Mouse (Mus musculus): ENCODE results near the gene Fbxo47. TPM values are rescaled to one million over a fixed set of nuclear protein-coding genes. Genes with fewer than 3 reads are reported as not detected.
"Not testable (repeated sequence)": the region's sequence is repeated elsewhere in the genome, so short reads cannot be mapped to it uniquely, and the experiment has no call there.

Gene Fbxo47
- total RNA-seq, 2 experiments from 2014 or later: 0.16 to 0.38 TPM

DNA sequence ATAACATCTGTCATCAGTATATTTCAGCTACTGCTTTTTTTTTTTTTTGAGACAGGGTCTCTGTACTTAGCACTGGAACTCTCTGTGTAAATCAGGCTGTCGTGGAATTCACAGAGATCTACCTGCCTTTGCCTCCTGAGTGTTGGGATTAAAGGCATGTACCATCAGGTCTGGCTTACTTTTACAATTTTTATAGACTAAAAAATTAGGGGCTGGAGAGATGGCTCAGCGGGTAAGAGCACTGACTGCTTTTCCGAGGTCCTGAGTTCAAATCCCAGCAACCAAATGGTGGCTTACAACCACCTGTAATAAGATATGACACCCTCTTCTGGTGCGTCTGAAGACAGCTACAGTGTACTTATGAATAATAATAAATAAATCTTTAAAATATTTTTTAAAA lies 3.6 kb downstream of the Fbxo47 start:
- no peak for DNase-seq (ENCODE audit: low spot score)

DNA sequence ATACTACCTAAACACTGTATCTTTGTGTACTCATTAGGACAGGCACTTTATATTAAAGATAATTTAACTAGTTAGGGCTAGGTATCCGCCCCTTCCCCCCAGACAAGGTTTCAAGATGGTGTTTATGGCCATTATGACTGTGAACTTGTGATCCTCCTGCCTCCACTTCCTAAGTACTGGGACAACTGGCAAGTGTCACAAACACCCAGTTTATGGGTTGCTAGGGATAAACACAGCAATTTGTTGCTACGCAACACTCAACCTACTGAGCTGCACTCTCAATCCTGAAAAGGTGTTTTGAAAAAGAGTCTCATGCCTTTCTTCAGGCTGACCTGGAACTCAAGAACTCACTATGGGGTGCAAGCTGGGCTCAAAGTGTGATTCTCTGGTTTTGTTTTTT lies 6.6 kb downstream of the Fbxo47 start:
- no peak for DNase-seq (ENCODE audit: low spot score)

DNA sequence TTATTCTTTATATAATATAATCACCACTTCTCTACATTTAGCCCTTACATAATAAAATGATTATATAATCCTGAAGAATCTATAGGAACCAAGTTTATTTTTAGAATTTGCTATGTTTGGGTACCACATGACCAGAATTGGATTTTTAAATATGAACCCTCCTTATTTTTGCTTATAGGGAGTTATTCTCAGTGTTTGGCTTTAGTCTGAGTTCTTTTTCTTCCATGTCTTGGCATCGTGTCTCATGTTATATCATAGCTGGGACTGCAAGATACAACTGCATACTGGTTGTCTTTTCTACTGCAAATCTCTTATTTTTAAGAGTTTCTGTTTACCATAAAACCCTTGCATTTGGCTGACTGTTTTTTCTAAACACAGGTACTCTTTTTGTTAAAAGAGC lies 9.6 kb downstream of the Fbxo47 start:
- no peak for DNase-seq (ENCODE audit: low spot score)

DNA sequence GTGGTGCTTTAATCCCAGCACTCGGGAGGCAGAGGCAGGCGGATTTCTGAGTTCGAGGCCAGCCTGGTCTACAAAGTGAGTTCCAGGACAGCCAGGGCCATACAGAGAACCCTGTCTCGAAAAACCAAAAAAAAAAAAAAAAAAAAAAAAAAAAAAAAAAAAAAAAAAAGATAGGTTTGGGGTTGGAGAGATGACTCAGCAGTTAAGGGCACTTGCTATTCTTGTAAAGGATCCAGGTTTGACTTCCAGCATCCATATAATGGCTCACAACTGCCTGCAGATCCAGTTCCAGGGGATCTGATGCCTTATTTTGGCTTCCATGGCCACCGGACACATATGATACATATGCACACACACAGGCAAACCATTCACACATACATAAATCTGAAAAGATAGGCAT lies 11.6 kb downstream of the Fbxo47 start:
- not testable (repeated sequence) for DNase-seq (ENCODE audit: low spot score)

DNA sequence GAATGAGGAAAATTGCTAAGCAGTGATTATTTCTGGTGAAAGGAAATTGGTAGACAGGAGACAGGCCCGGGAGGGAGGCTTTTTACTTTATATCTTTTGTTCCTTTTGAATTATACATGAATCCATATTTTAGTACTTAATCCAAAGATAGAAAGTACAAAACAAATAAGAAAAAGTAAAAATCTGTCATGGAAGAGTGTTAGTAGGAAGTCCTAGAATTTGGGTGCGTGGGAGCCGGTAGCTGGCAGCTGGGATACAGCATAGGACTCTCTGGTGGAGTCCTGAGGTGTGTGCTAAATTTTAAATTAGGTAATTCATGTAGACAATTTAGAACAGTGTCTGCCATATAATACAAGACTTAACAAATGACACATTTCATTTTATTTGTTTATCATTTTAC lies 16.4 kb downstream of the Fbxo47 start:
- DNase-seq (ENCODE audit: low spot score): no peak

DNA sequence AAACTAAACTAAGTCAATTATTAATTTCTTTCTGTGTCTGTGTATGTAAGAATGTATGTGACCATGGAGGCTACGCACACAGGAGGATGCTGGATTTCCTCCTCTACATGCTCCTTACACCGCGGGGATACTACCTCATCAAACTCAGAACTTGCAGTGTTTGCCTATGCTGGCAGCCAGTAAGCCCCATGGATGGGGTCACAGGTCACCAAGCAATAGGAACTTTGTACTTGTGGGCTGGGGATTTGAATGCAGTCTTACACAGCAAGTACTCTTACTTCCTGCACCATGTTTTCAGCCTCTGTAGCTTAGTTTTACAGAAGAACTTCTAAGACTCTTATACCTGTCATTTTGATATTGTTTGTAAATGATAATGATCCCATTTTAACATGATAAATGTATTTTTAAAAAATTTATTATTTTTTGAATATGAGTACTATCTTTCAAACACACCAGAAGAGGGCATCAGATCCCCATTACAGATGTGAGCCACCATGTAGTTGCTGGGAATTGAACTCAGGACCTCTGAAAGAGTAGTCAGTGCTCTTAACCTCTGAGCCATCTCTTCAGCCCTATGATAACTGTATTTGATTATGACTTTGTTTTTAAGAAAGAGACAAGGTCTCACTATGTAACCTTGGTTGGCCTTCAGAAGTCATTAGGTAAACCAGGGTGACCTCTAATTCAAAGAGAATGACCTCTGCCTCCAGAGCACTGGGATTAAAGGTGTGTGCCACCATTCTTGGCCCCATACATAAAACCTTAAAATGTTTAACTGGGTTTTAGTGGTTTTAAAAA lies 17.7 kb downstream of the Fbxo47 start:
- DNase-seq (ENCODE audit: low spot score): no peak

DNA sequence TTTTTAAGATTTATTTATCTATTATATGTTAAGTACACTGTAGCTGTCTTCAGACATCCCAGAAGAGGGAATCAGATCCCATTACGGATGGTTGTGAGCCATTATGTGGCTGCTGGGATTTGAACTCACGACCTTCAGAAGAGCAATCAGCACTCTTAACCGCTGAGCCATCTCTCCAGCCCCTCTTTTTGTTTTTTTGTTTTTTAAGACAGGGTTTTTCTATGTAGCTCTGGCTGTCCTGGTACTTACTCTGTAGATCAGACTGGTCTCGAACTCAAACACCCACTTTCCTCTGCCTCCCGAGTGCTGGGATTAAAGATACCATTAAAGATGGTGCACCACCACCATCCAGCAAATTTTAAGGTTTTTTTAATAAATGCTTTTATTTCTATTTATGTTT lies 18.5 kb downstream of the Fbxo47 start:
- no peak for DNase-seq (ENCODE audit: low spot score)

DNA sequence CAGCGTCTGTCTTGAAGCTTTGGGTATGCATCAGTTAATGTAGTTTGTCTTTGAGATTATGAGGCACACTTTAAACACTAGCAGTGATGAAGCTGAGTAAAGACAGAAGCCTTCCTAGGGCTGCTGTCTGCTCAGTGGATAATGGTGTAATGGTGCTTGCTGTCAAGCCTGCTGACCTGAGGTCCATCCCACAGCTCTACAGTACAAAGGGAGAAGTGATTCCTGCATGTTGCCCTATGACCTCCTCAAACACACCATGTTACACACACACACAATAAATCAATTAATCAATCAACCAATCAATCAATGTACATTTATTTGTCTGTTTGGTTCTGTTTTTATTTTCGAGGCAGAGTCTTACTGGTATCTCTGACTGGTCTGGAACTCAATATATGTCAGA lies 21.8 kb downstream of the Fbxo47 start:
- DNase-seq (ENCODE audit: low spot score): no peak

DNA sequence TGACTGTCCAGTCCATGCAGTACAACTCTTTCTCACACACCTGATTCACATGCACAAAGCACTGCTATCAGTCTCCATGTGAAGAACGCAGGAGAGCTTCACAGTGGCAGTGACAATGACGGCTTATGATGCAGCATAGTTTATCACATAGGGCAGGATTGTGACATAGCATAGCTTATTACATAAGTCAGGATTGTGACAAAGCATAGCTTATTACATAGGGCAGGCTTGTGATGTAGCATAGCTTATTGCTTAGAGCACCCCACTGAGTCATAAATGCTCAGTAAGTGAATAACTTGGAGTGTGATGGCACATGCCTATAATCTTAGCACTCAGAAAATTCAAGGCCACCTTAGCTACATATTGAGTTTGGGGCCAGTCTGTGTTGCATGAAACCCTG lies 28.5 kb downstream of the Fbxo47 start:
- no peak for DNase-seq (ENCODE audit: low spot score)

DNA sequence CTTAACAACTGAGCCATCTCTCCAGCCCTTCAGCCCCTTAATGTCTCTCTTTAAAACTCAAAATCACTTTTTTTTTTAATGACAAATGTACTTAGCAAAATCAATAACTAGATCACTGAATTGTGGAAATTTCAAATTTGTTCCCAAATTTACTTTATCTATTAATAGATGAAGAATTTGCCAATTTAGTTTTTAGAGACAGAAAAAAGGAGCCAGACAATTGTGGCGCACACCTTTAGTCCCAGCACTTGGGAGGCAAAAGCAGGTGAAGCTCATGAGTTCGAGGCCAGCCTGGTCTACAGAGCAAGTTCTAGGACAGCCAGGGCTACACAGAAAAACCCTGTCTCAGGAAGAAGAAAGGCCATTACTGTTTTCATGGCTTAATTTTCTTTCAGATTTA lies 32.4 kb downstream of the Fbxo47 start:
- no peak for DNase-seq (ENCODE audit: low spot score)

DNA sequence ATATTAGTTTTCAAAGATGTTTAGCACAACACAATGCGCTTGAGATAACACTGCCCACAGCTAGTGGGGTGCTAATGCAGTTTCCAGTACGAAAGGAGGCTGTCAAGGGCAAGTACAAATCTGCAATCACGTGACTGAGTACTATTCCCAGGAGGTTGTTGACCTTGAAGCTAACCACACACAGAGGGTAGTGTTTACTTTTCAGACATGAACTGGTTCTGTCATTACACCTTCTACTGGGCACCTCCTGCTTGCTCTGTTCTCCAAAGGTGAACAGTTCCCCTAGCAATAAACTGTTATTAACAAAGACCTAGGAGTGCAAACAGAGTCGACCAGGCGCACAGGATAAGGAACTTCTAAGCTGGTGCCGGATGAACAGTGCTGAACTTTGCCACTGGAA lies 33.6 kb downstream of the Fbxo47 start:
- no peak for DNase-seq (ENCODE audit: low spot score)

DNA sequence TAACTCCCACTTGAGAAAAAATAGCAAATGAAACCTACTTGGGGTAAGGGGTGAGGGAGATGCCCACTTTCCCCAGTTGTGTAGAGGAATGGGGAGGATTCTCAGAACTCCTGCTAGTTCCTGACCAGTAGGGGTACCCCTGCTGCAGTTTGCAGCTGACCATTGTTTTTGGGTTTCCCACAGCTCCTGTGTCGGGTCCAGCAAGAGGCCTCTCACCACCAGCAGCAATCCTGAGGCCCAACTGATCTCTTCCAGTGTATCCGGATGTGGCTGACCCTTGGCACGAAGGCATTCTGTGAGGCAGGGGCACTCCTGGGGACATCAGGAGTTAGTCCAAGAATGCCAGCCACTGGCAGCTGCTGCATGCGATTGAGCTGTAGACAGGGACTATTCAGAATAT lies 42.0 kb downstream of the Fbxo47 start:
- DNase-seq (ENCODE audit: low spot score): no peak

DNA sequence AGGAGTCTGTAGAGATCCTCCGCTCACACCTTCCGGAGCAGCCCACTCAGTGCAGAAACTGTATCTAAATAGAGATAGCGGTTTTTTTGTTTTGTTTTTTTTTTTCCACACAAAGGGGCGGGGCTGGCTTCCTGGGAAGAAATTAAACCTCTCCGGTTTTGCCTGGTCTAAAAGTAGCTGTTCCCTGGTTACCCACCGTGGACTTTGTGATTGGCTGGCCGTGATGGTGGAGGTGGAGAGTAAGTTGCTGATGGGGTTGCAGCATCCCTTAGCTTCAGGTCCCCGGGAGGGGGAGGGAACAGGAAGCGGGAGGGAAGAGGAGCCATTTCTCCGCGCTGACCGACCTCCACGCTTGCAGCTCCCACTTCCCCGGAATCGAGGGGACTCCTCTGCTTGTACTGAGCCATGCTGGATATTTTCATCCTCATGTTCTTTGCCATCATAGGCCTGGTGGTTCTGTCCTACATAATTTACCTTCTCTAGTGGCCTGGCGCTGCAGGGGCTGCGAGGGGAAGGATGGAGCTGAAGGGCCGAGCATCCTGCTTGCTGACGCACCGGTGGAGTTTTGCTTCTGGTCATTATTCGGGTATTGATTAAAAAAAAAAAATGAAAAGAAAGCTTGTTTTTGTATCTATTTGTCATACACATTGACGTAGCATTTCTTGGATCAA lies 42.8 kb downstream of the Fbxo47 start:
- peak; percentile 66 for DNase-seq (ENCODE audit: low spot score)

DNA sequence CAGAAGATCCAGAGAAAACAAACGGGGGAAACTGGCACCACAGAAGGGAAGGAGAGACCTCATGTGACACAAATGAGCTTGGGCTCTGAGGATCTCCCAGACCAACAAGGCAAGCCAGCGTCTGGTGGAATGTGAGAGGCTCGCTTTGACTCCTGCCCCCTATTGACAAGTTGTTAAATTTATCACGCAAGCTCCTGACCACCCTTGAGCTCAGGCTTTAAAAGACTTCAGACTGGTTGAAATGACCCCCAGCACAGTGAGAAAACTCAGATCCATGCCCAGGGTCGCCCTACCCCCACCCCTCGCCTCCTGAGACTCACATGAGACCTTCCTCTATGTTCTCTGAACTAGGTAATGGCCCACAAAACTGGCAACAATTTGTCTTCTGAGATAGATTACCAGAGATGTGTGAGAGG lies 43.4 kb downstream of the Fbxo47 start, which contains the start of gene B230217C12Rik:
TSS of gene B230217C12Rik (plus strand) at position 242 of the 416 bp plus-strand sequence.
- no peak for DNase-seq (ENCODE audit: low spot score)

DNA sequence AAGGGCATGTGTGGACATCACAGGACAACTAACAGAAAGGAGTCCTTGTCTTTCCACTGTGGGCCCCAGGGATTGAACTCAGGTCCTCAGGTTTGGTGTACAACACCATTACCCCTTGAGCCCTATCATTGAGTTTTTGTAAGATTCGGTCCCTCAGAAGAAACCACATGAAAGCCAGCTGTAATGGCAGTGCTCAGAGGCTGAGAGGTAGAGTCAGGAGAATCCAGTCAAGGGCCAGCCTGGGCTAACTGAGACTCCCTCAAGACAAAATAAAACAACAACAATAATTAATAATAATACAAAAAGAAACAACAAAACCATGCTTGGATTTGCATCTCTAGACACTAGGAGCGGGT lies 43.8 kb downstream of the Fbxo47 start:
- DNase-seq (ENCODE audit: low spot score): no peak

DNA sequence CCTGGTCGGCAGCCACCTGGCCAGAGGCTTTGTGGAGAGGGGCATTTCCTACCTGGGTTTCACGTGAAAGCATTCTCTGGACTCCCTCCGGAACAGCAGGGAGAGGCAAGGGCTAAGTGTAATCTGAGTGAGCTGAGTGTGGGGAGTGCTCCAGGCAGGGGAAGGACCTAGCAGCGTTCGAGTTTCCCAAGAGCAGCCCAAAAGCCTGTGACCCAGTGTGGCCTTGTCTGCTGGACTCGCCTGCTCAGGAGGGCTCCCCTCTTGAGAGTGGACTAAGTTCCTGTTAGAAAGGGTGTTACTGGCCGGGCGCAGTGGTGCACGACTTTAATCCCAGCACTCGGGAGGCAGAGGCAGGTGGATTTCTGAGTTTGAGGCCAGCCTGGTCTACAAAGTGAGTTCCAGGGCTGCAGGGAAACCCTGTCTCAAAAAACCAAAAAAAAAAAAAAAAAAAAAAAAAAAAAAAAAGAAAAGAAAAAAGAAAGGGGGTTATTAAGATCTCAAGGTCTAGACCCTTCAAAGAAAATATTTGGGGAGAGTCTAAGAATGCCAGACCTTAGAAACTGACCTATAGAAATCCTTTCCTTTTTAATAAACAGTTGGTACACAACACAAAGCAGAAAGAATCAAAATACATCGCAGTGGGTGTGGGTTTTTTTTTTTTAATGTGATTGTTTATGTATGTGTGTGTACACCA lies 44.4 kb downstream of the Fbxo47 start:
- DNase-seq (ENCODE audit: low spot score): no peak

DNA sequence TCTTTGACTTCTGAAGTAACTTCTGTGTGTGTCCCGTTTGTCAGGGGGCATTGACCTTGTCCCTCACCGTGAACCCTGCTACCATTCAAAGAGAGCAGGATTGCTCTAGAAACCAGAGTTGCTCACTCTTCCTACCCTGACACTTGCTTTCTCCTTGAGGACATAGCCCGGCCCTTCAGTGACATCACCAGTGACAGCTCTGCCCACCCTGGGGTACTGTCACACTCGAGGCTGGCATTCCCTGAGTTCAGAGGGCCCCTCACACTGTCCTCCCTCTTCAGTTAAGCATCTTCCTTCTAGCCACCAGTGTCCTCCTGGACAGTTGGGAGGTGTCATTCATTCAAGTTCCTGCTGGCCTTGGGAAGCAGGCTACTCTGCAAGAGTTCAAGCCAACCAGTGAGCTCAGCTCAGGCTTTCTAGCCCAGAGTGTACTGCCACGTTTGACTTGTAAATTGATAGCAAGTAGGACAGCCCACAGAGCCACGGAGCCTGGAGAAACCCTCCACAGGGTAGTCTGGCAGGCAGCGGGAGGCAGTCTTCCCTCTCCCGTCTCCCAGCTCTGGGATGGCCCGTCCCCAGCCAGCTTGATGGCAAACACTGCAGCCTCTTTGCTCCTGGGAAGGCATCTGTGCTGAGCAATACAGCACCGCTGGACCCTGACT lies 45.0 kb downstream of the Fbxo47 start:
- DNase-seq (ENCODE audit: low spot score): no peak

DNA sequence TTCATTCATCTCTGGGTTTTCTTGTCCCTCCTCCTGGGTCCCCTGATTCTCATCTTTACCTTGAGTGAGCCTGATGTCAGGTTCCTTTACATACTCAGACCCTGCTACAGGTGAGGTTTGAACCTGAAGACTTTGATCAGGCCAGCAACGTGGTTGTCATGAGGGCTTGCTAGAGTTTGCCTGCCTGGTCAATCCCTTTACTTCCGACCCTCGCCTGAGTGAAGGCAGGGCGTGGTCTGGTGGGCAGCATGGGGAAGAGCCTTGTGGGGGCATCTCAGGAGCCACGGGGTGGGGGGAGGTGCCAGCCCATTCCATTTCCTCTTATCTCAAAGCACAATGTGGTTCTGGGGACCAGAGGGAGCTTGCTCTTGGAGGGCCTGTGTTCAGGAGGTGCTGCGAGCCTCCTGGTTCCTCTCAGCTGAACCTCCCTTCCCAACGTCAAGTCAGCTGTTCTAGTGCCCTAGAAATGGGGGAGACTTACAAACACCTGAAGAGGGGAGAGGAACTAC lies 46.3 kb downstream of the Fbxo47 start:
- no peak for DNase-seq (ENCODE audit: low spot score)

DNA sequence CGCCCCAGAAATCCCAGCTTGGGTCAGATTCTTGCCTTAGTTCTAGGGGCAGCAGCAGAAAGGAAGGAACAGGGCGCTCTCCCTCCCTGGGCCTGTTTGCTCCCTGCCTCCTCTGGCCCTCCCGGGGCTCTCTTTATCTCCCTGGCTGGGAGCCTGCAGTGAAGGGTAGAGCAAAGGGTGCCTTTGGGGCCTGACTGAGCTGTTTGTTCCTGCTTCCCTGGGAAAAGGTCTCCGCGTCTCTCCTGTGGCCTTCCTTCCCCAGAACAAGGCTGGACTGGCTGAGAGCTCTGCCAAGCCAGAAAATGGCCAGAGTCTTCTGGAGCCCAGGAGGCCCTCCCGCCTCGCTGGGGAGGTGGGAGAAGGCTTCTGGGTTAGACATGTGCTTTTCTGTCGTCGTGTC lies 46.9 kb downstream of the Fbxo47 start:
- DNase-seq (ENCODE audit: low spot score): not testable (repeated sequence)

DNA sequence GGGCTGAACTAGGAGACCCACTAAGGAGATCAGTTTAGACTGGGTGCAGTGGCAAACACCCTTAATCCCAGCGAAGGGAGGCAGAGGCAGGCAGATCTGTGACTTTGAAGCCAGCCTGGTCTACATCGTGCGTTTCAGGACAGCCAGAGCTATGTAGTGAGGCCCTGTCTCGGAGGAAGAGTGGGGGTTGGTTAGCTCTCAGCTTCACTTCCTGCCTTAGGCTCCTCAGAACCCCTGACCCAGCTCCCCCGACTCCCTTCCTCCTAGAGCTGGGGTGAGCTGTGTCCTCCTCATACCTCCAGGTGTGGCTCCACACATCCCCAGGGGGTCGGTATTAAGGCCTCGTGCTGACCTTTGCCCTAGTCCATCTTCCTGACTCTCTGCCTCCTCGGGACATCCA lies 47.4 kb downstream of the Fbxo47 start:
- no peak for DNase-seq (ENCODE audit: low spot score)

DNA sequence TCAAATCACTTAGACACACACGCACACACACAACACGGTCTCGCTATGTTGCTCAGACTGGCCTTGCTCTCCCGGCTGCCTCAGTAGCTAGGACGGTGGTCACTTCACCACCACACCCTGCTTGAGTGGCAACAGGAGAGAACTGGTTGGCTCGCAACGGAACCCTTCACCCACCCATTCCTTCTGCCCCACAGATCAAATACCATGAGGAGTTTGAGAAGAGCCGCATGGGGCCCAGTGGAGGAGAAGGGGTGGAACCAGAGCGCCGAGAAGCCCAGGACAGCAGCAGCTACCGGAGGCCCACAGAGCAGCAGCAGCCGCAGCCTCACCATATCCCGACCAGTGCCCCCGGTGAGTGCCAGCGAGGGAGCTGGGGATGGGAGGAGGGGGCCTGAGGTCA lies 50.6 kb downstream of the Fbxo47 start:
- no peak for DNase-seq (ENCODE audit: low spot score)

DNA sequence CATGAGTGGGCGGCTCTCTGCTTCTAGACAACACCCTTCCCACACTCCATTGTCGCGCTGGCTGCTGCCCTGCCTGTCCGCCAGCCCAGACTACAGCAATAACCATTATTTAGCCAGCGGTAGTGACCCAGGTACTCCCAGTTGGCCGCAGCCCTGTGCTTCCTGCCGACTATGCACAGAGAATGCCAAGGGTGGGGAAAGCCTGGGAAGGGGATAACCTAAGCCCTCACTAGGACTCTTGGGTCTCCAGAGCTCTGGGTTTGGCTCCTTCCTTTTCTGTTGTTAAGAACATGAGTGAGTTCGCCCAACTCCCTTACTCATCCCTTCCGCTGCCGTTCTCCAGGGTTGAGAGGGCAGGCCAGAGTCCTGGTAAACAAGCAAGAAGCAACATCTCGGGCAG lies 52.0 kb downstream of the Fbxo47 start:
- DNase-seq (ENCODE audit: low spot score): peak; percentile 52

Measured in gastrocnemius, adult 18-20 months (tissue).